Comparison of ENCODE assay signal across 9 mouse cellular contexts in the genomic region with DNA sequence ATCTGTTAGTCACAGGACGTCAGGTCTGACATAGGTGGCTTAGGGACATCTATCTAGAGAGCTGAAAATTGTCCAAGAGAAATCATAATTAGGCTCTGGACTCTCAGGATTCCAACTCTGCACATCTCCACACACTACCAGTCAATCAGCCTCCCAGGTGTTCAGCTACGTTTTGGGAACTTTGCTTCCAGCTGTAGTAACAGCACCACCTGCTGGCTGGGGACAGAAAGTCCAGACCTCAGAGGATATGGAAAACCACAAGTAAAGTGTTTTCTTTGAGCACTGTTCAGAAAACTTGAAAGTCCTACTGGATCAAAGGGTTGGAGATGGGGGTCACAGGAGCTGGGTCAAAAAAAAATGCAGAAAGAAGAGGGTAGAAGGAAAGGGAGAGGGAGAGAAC. TPM values are rescaled to one million over a fixed set of nuclear protein-coding genes. Genes with fewer than 3 reads are reported as not detected.
A peak's percentile ranks its signal among the peaks of the same experiment; 100 is the strongest.
DNase-seq lines count a peak whose midpoint lies in the region; ATAC-seq and TF ChIP-seq lines count a peak whose summit lies in the region.
"Had no signal": no experiment of that assay in that cellular context is flagged by ENCODE, and none has a peak within 500 bp of the region (broad histone marks: within the 10 kb centered on the region; RNA-seq: fewer than 3 reads in every experiment).

No protein-coding gene starts in this region.

- WGBS in limb, embryonic 11.5 days = 24% methylated on average over 2 of the region's 2 CpGs
- WGBS in small intestine, adult 2 months = 18% methylated on average over 2 of the region's 2 CpGs
- 22% methylated on average over 2 of the region's 2 CpGs for WGBS in forebrain, embryonic 13.5 days

- no peak overlapping the region for H3K9ac ChIP-seq in limb, embryonic 11.5 days (ENCODE audit: low read length)
- H3K9ac ChIP-seq in forebrain, embryonic 13.5 days = no peak overlapping the region

- H3K27ac ChIP-seq in layer of hippocampus, adult 2 months = no peak overlapping the region
- H3K27ac ChIP-seq in limb, embryonic 11.5 days (replicated peaks; ENCODE audit: low read depth, low read length) = no peak overlapping the region
- H3K27ac ChIP-seq in small intestine, adult 2 months (ENCODE audit: insufficient read depth, low read depth, low read length) = no peak overlapping the region
- H3K27ac ChIP-seq in forebrain, embryonic 13.5 days = no peak overlapping the region

- no peaks in the 10 kb centered on the region for H3K27me3 ChIP-seq in limb, embryonic 11.5 days (ENCODE audit: control insufficient read depth, insufficient read depth, low read length)
- no peaks in the 10 kb centered on the region for H3K27me3 ChIP-seq in small intestine, adult 2 months (ENCODE audit: control insufficient read depth, insufficient read depth, low read length)
- H3K27me3 ChIP-seq in forebrain, embryonic 13.5 days = no peaks in the 10 kb centered on the region

- no peak overlapping the region for H3K4me3 ChIP-seq in layer of hippocampus, adult 2 months
- H3K4me3 ChIP-seq in limb, embryonic 11.5 days (ENCODE audit: low read depth, low read length) = no peak overlapping the region
- H3K4me3 ChIP-seq in small intestine, adult 2 months (ENCODE audit: low read depth, low read length) = no peak overlapping the region
- H3K4me3 ChIP-seq in forebrain, embryonic 13.5 days = no peak overlapping the region

- no peak overlapping the region for H3K4me2 ChIP-seq in limb, embryonic 11.5 days (ENCODE audit: low read depth, severe bottlenecking)
- H3K4me2 ChIP-seq in forebrain, embryonic 13.5 days = no peak overlapping the region

- no peak for TF ChIP-seq POLR2A in small intestine, adult 2 months (IDR thresholded peaks at IDR 0.05; ENCODE audit: low read depth, low read length)

- H3K36me3 ChIP-seq in limb, embryonic 11.5 days (ENCODE audit: control insufficient read depth, insufficient read depth, low read length) = no peaks in the 10 kb centered on the region
- no peaks in the 10 kb centered on the region for H3K36me3 ChIP-seq in small intestine, adult 2 months (ENCODE audit: control insufficient read depth, insufficient read depth, low read length)
- no peaks in the 10 kb centered on the region for H3K36me3 ChIP-seq in forebrain, embryonic 13.5 days (ENCODE audit: poor library complexity, severe bottlenecking)

- DNase-seq in layer of hippocampus, adult 2 months (ENCODE audit: low spot score in 2 of 2) = no peak
- no peak for DNase-seq in layer of hippocampus, adult 9-11 months
- DNase-seq in Muller cell, postnatal 12 days (ENCODE audit: inconsistent ontology term) = peak; percentile 12
- DNase-seq in embryo, embryonic 9.5 days (ENCODE audit: extremely low spot score) = peak; percentile 14
- peak; percentile 43 for DNase-seq in limb, embryonic 11.5 days (ENCODE audit: low spot score)

- no peaks in the 10 kb centered on the region for H3K4me1 ChIP-seq in limb, embryonic 11.5 days (ENCODE audit: control insufficient read depth, insufficient read depth, low read length)
- no peaks in the 10 kb centered on the region for H3K4me1 ChIP-seq in small intestine, adult 2 months (ENCODE audit: control insufficient read depth, insufficient read depth, insufficient read length, low read length)
- no peaks in the 10 kb centered on the region for H3K4me1 ChIP-seq in forebrain, embryonic 13.5 days

- peak; percentile 77 for ATAC-seq in CD4-positive, CD25-positive, alpha-beta regulatory T cell, adult 4 months
- ATAC-seq in limb, embryonic 11.5 days (ENCODE audit: insufficient number of reproducible peaks, low FRiP score, low TSS enrichment, low read depth) = no peak
- no peak for ATAC-seq in forebrain, embryonic 13.5 days

- no peaks in the 10 kb centered on the region for H3K9me3 ChIP-seq in limb, embryonic 11.5 days (ENCODE audit: control insufficient read depth, low read length)
- H3K9me3 ChIP-seq in forebrain, embryonic 13.5 days (replicated peaks) = no peaks in the 10 kb centered on the region

- TF ChIP-seq CTCF in layer of hippocampus, adult 2 months (conservative IDR thresholded peaks at IDR 0.05) = peak; percentile 83
- TF ChIP-seq CTCF in small intestine, adult 2 months (IDR thresholded peaks at IDR 0.05; ENCODE audit: extremely low read depth, insufficient read length, insufficient replicate concordance, low read depth, low read length) = peak; percentile 58; the same call in 1 of the 2 replicates

RNA-seq across cellular contexts. Expression of a gene that starts 12.5 kb away (rescaled TPM):
- 10 to 100 TPM; 12.0 to 13.3 TPM for total RNA-seq in layer of hippocampus, adult 2 months (2021)
- polyA plus RNA-seq in CD4-positive, CD25-positive, alpha-beta regulatory T cell, adult 4 months (2017; shearing (Covaris generic)) = 10 to 100 TPM; 23.0 to 25.3 TPM
- polyA plus RNA-seq in limb, embryonic 11.5 days (2014; fragmentation: Nextera tagmentation; extraction: Ambion mirVana) = 12.8 and 14.4 TPM in 2 replicates
- polyA plus RNA-seq in small intestine, adult 2 months (2012; rRNA removed) = 5.7 and 20.0 TPM in 2 replicates
- 25.6 and 26.3 TPM in 2 replicates for polyA plus RNA-seq in forebrain, embryonic 13.5 days (2015; fragmentation: Nextera tagmentation; extraction: Ambion mirVana)

RNA-seq across cellular contexts. Expression of a gene that starts 44.8 kb away (rescaled TPM):
- not detected for total RNA-seq in layer of hippocampus, adult 2 months (2021)
- polyA plus RNA-seq in CD4-positive, CD25-positive, alpha-beta regulatory T cell, adult 4 months (2017; shearing (Covaris generic)) = not detected
- polyA plus RNA-seq in limb, embryonic 11.5 days (2014; fragmentation: Nextera tagmentation; extraction: Ambion mirVana) = not detected in 2 replicates
- not detected in 2 replicates for polyA plus RNA-seq in small intestine, adult 2 months (2012; rRNA removed)
- polyA plus RNA-seq in forebrain, embryonic 13.5 days (2015; fragmentation: Nextera tagmentation; extraction: Ambion mirVana) = not detected in 2 replicates
- polyA plus RNA-seq: liver, embryonic 16.5 days had no signal

RNA-seq across cellular contexts. Expression of a gene that starts 56.0 kb away (rescaled TPM):
- not detected for total RNA-seq in layer of hippocampus, adult 2 months (2021)
- polyA plus RNA-seq in CD4-positive, CD25-positive, alpha-beta regulatory T cell, adult 4 months (2017; shearing (Covaris generic)) = not detected
- not detected in 2 replicates for polyA plus RNA-seq in limb, embryonic 11.5 days (2014; fragmentation: Nextera tagmentation; extraction: Ambion mirVana)
- polyA plus RNA-seq in small intestine, adult 2 months (2012; rRNA removed) = not detected in 2 replicates
- polyA plus RNA-seq in forebrain, embryonic 13.5 days (2015; fragmentation: Nextera tagmentation; extraction: Ambion mirVana) = not detected in 2 replicates
- polyA plus RNA-seq: liver, embryonic 16.5 days had no signal

Comparison
In these comparisons a context has a peak if more than half of its experiments do, and no peak if none do; other contexts are left out.
1. DNase-seq: peak in Muller cell, postnatal 12 days (single experiment), embryo, embryonic 9.5 days (single experiment) and limb, embryonic 11.5 days (single experiment); none in layer of hippocampus, adult 2 months (0 of 2) and layer of hippocampus, adult 9-11 months (single experiment).